Mouse (Mus musculus): ENCODE measurements around the gene Gm12184.
"Not testable (repeated sequence)": the region's sequence is repeated elsewhere in the genome, so short reads cannot be mapped to it uniquely, and the experiment has no call there.

The Gm12184 gene

GRCm38 (mm10) chr11:48846881-48847280 is 20.4 kb upstream of the Gm12184 start:
- no peak for DNase-seq (ENCODE audit: low spot score in 2 of 2)

DNA sequence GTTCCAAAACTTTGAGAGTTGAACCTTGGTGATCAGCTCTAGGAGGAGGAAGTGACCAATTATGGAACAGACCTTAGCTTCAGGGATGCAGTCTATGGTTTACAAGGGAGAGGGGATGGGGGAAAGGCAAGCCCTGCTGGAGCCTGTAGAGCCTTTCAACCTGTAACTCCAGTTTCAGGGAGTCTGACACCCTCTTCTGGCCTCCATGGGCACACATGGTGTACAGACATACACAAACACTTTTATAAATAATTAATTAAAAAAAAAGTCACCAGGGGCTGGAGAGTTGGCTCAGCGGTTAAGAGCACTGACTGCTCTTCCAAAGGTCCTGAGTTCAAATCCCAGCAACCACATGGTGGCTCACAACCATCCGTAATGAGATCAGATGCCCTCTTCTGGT is 19.9 kb upstream of the Gm12184 start:
- not testable (repeated sequence) for DNase-seq (ENCODE audit: low spot score in 2 of 2)

GRCm38 (mm10) chr11:48845244-48845815 is 18.9 kb upstream of the Gm12184 start:
- no peak for DNase-seq (ENCODE audit: low spot score in 2 of 2)

DNA sequence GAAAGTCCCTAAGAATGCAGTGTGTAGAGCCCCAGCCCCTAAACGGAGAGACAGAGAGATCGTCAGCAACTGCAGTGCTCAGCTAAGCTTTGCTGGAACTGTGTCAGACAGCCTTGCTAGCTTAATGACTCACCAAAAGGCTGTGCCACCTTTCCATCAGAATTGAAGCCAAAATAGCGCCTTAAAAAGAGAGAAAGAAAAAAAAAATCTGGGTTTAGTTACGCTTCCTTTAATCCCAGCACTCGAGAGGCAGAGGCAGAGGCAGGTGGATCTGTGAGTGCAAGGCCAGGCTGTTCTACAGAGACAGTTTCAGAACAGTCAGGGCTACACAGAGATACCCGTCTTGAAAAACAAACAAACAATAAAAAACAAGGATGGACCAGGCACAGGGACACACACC is 17.9 kb upstream of the Gm12184 start:
- DNase-seq (ENCODE audit: low spot score in 2 of 2), result no peak

DNA sequence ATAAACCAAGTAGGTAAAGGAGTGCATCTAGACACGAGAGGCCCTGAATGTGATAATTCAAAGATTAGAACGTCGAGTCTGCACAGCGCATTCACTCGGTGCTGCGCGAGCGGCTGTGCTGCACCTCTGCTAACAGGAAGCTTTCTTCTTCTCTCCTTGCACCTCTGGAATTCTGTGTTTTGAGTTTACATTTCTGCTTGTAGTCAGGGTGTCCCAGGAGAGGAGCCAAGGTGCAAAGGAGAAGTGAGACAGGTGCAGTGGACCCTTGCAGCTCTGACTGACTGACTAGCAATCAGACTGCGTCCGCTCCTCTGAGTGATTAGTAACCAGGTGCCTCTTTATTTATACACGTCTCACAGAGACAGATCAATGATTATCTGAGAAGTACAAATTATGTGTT is 16.7 kb upstream of the Gm12184 start:
- DNase-seq (ENCODE audit: low spot score in 2 of 2), result no peak

DNA sequence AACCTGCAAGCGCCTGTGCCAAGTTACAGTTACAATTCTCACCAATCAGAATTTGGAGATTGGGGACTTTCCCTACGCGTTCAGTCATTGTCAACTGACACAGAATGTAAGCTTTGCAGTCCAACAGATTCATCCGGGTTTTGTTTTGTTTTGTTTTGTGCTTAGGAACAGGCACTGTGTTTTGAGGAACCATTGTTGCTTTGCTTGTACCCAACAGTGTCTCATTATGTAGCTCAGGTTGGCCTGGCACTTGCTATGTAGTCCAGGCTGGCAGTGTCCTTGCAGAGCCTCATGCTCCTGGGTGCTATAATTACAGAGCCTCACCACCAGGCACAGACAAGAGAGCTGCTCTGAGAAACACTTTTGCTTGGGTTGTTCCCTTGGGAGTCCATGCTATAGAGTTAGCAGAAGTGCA is 15.9 kb upstream of the Gm12184 start:
- no peak for DNase-seq (ENCODE audit: low spot score in 2 of 2)

DNA sequence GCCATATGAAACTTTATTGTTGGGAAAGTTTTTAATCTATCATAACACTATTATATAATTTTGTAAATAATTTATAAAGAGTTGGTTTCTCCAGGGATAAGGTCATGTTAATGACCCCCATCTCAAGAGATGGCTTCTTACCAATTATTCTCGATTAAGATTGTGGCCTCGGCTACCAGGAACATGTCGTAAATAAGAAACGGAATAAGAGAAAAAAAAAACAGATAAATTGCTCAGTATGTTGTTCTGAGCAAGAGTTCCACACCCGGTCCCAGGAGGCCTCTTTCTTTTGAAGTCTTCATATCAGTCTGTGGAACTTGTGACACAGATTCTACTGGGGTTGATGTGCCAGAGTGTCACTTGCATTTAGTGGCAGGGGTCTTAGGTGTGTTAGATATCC is 14.8 kb upstream of the Gm12184 start:
- DNase-seq (ENCODE audit: low spot score in 2 of 2), result no peak

DNA sequence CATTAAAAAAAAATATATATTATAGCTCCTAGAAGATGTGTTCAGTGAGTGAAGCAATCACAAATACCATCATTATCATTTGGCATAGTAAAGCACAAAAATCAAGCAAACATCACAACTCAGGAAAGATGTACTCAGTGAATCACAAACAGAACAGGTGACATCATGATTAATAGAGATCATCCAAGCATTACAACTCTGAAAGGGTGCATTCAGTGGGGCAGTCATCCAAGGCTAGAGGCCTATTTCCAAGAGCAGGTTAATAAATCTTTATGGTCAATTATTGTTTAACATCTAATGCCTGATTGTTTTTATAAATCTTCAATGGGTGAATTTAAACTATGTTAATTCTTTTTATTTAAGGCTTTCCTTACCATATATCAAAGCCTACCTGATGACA is 14.3 kb upstream of the Gm12184 start:
- no peak for DNase-seq (ENCODE audit: low spot score in 2 of 2)

GRCm38 (mm10) chr11:48838879-48839680 is 12.6 kb upstream of the Gm12184 start:
- no peak for DNase-seq (ENCODE audit: low spot score in 2 of 2)

DNA sequence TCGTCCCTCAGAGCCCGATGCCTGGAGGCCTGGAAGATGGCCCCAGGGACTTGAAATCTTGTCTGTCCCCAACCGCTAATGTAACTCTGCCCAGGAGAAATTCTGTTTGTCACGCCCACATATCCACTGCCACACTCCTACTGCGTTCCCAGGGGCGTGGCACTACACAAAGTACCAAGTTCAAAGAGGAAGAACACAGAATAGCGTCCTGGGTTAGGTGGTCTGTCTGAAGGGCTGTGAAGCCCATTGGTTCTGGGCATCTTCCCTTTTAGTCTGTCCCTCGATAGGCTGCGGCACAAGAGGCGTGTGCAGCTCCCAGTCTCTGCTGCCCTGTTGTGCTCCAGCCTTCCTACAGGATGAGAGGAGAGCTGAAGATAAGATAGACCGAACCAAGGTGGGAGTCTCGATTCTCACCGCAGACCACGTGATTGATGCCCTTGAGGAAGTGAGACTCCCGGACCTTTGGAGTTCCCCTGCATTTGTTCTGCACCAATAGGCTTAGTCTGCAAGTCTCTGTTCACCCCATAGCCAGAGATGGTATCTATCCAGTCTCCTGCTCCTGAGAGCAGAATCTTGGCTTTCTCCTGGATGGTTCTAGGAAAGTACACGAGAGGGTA is 11.8 kb upstream of the Gm12184 start:
- DNase-seq (ENCODE audit: low spot score in 2 of 2), result no peak

GRCm38 (mm10) chr11:48837310-48838180 is 11.1 kb upstream of the Gm12184 start:
- peak in 1 of 2 experiments; percentile 45 for DNase-seq (ENCODE audit: low spot score in 2 of 2)

GRCm38 (mm10) chr11:48836990-48837309 is 10.5 kb upstream of the Gm12184 start:
- no peak for DNase-seq (ENCODE audit: low spot score in 2 of 2)

- DNase-seq (ENCODE audit: low spot score in 2 of 2), result no peak
These were observed 9.5 kb upstream of the Gm12184 start for GRCm38 (mm10) chr11:48835923-48836322.

GRCm38 (mm10) chr11:48833731-48834639 is 7.5 kb upstream of the Gm12184 start:
- peak; percentile 81 to 90 for DNase-seq (ENCODE audit: low spot score in 2 of 2)

GRCm38 (mm10) chr11:48833078-48833730 is 6.7 kb upstream of the Gm12184 start:
- no peak for DNase-seq (ENCODE audit: low spot score in 2 of 2)

- DNase-seq (ENCODE audit: low spot score in 2 of 2), result no peak
These were observed 4.8 kb upstream of the Gm12184 start for GRCm38 (mm10) chr11:48831273-48831672.

DNA sequence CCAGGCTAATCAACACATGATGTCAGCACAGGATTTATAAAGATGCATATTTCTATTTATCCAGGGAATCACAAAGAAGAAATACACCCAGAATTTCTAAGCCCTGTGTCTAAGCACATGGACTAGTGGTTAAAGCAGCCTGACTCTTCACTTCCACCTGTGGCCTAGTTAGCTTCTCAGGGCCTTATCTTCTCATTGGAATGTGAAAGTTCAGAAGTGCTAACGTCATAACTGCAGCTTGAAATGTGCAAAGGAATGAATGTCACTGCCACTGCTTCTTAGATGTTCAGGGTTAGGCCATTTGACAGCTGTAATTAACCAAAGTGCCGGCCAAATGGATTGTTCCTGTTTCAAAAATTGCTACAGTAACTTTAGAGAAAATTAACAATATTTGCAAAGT is 3.8 kb upstream of the Gm12184 start:
- DNase-seq (ENCODE audit: low spot score in 2 of 2), result no peak

GRCm38 (mm10) chr11:48827926-48828325 is 1.5 kb upstream of the Gm12184 start:
- no peak for DNase-seq (ENCODE audit: low spot score in 2 of 2)

DNA sequence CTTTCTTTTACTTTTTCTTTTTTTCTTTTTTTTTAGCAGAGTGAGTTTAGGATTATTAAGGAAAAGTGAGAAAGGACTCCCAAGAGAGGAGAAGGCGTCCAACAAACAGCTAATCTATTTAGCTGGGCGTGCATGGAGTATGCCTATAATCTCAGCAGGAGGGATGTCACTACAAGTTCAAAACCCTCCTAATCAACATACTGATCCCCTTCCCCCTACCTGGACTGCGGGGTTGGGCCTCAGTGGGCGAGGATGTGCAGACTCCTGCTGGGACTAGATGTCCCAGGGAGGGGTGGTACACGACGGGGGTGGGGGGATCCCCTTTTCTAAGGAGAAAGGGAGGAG is 269 bp upstream of the Gm12184 start:
- no peak for DNase-seq (ENCODE audit: low spot score in 2 of 2)

DNA sequence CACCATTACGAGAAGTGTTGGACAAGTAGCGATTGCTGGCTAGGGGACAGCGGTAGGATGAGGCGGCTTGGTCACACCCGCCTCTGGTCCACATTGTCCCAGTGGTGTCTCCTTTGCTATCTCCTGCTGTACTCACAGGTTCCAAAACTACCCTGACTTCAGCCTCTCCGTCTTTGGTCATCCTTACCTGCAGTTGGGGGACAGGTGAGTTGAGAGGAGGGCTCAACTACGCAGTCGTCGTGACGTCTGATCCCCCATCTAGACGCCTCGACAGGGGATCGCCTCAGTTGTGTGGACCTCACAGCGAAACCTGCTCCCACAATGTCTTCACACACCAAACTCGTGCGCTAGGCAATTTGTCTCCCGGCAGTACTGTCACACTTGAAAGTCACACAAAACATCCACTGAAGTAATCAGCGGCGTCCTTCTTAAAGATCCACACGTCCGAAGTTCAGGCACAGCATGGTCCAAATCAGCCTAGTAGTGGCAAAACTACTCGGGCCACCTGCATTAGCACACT is 2.1 kb downstream of the Gm12184 start:
- DNase-seq (ENCODE audit: low spot score in 2 of 2), result no peak

Measured in cerebellum, postnatal 4 days (tissue).